Mouse (Mus musculus): ENCODE measurements at regions not wholly inside any gene's neighbourhood (a gene's known extent, or its start where the extent isn't known, plus 50 kb on each side); places are given as distances from the start of the nearest gene placed in this dataset.

DNA sequence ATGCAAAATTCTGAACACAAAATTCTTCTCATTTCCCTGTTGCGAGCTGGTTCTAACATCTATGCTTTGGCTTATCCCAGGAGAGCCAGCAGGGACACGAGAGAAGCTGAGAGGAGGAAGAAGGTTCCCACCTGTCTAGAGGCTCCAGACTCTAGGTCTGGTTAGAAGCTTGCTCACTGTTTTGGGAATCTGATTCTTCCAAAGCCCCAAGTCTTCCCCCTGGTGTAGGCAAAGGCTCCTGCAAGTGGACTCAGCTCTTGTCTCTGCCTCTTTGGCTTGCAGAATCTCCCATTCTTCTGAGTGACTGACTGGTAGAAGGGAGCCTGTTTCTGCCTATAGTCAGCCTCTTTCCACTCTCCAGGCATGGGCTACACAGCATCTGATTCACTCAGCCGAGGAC lies 95.8 kb downstream of the Btc start:
- DNase-seq (ENCODE audit: low spot score): no peak
